Mouse (Mus musculus) lung, postnatal 0 days (tissue): ENCODE data around the gene Zfr. TPM values are rescaled to one million over a fixed set of nuclear protein-coding genes. Genes with fewer than 3 reads are reported as not detected.
A peak's percentile ranks its signal among the peaks of the same experiment; 100 is the strongest.

ENCODE experiments used
- ATAC-seq: fragments of 200-750 bp; cut with Nextera tagmentation; 2 replicates; pipeline ENCODE4 v1.8.0; 2017; ENCODE audit warnings: moderate library complexity
- DNase-seq: peaks from one replicate; pipeline ENCODE4 v3.0.0-alpha.2; 2016; ENCODE audit warnings: low spot score
- H3K27ac ChIP-seq: fragments of 300-500 bp; sonication (generic); 2 replicates; pipeline ENCODE4 v1.5.1; 2014; ENCODE audit warnings: antibody characterized with exemption, mild to moderate bottlenecking, low read length, mixed read lengths
- H3K27me3 ChIP-seq: fragments of 300-500 bp; sonication (generic); replicated peaks from 2 replicates; pipeline ENCODE4 v1.6.1; 2014; ENCODE audit warnings: low read length, mixed read lengths; ENCODE audit not compliant: insufficient read depth
- H3K36me3 ChIP-seq: fragments of 300-500 bp; sonication (generic); 2 replicates; pipeline ENCODE4 v1.6.1; 2014; ENCODE audit warnings: low read length, mixed read lengths; ENCODE audit not compliant: insufficient read depth
- H3K4me1 ChIP-seq: fragments of 300-500 bp; sonication (generic); 2 replicates; pipeline ENCODE4 v1.6.1; 2014; ENCODE audit warnings: antibody characterized with exemption, low read depth, low read length, mixed read lengths; ENCODE audit not compliant: insufficient read depth
- H3K4me2 ChIP-seq: fragments of 300-500 bp; sonication (generic); replicated peaks from 2 replicates; pipeline ENCODE4 v1.6.1; 2014; ENCODE audit warnings: low read depth, mild to moderate bottlenecking, low read length, moderate library complexity, mixed read lengths
- H3K4me3 ChIP-seq: fragments of 300-500 bp; sonication (generic); 2 replicates; pipeline ENCODE4 v1.5.1; 2014; ENCODE audit warnings: low read depth, low read length
- H3K9ac ChIP-seq: fragments of 300-500 bp; sonication (generic); replicated peaks from 2 replicates; pipeline ENCODE4 v1.6.1; 2014; ENCODE audit warnings: low read depth, mild to moderate bottlenecking
- H3K9me3 ChIP-seq: fragments of 300-500 bp; sonication (generic); 2 replicates; pipeline ENCODE4 v1.6.1; 2016; ENCODE audit warnings: low read length, mixed read lengths
- CTCF ChIP-seq: IDR thresholded peaks from 2 replicates; pipeline ENCODE4 v1.5.1; 2016; ENCODE audit warnings: antibody characterized with exemption, mild to moderate bottlenecking
- EP300 ChIP-seq: IDR thresholded peaks from 2 replicates; pipeline ENCODE4 v1.6.1; 2016; ENCODE audit warnings: antibody characterized with exemption, mild to moderate bottlenecking, control low read depth
- WGBS: fragments of 180-500 bp; shearing (Covaris S2); extraction: QIAGEN DNeasy Blood & Tissue Kit; methylation state at CpG from one replicate; pipeline ENCODE4 v1.1.7; 2014; 5-methylcytosine and 5-hydroxymethylcytosine counted together
- polyA plus RNA-seq: library from polyadenylated mRNA; unstranded; fragments of >200 nt; fragmentation: Nextera tagmentation; extraction: Ambion mirVana; gene quantifications from 2 replicates; pipeline ENCODE4 v1.2.1, GENCODE M21; 2015

Zfr gene
- polyA plus RNA-seq, 1 experiment from 2014 or later, result 91.9 TPM

DNA sequence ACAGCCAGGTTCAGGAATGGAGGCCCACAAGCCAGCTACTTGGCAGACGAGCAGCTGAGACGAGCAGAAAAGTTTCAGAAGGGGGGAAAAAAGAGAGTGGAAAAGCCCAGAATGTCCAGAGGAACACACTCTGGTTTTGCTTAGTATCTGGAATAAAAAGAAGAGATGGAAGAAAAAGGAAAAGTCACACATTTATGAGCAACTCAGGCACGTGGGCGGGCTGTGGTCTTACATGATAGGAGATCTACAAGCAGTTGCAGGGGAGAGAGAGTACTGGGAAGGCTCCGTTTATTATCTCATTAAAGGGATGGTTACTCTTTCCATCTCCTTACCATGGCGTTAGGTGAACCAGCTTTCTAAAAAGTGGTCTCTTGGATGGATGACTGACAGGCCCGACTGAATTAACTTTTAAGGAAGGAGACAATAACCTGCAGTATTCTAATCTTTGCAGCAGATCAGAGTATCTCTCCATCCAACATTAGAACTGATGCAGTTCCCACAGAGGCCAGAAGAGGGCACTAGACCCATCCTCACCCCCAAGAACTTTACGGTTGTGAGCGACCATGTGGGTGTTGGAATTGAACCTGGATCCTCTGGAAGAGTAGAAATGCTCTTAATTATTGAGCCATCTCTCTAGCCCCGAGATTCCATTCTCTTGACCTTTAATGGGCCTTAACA, 25.7 kb upstream of the Zfr start:
- Histone ChIP-seq H3K36me3 (no peaks in the 10 kb centered on the region), H3K9me3 (no peaks in the 10 kb centered on the region), H3K9ac (no peak overlapping the region), H3K4me2 (no peak overlapping the region), H3K4me1 (no peaks in the 10 kb centered on the region), H3K4me3 (no peak overlapping the region), H3K27ac (no peak overlapping the region), H3K27me3 (no peaks in the 10 kb centered on the region)
- no peak for TF ChIP-seq EP300
- TF ChIP-seq CTCF, result peak; percentile 87
- ATAC-seq (0 out of 2 replicates have a peak, but pooled peaks have one; percentile 18), DNase-seq (peak; percentile 44)
- 61% methylated on average over 10 of the region's 10 CpGs for WGBS

DNA sequence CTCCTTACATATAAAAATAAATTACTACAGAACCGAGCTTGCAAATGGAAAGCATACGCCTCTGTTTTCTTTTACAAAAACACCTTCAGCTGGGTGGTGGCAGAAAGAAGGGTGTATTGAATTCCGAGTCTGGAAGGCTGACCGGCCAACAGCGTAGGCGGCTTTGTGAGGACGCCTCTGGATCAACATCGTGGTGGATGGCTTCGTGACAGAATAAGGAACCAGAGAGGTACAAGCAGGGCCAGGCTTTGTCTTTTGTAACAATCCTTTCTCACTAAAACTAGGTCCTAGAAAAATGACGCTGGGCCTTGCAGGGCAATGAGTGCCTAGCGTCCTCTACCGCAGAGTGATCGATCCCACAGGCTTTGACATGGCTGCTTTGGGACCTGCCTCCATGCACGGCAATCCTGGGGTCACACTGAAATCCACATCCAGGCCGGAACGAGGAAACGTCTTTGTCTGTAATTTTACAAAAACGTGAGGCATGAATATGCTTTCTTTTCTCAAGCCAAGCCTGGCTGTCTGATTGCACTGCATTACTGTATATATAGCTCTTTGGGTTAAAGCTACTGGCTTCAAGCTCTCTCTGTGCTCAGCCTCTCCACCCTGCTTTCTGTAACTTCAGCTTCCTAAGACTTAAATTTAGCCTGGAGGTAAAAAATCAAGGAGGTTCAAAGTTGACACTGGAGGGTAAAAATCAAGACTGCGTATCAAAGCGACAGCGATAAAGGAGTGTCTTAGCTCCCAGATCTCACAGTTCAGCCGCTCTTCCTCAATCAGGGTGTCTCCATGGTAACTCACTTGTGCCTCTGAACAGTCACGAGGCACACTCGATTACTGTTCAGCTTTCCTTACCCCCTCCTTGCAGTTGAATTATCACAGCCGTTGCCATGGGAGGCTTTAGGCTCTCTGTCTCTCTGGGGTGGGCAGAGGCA, 24.3 kb upstream of the Zfr start:
- Histone ChIP-seq H3K36me3 (no peaks in the 10 kb centered on the region), H3K4me1 (no peaks in the 10 kb centered on the region), H3K9ac (no peak overlapping the region), H3K4me3 (no peak overlapping the region), H3K4me2 (no peak overlapping the region), H3K9me3 (no peaks in the 10 kb centered on the region), H3K27ac (no peak overlapping the region), H3K27me3 (no peaks in the 10 kb centered on the region)
- WGBS, result 75% methylated on average over 25 of the region's 25 CpGs
- DNase-seq, result no peak
- no peak for ATAC-seq
- TF ChIP-seq EP300, result no peak
- no peak for TF ChIP-seq CTCF

DNA sequence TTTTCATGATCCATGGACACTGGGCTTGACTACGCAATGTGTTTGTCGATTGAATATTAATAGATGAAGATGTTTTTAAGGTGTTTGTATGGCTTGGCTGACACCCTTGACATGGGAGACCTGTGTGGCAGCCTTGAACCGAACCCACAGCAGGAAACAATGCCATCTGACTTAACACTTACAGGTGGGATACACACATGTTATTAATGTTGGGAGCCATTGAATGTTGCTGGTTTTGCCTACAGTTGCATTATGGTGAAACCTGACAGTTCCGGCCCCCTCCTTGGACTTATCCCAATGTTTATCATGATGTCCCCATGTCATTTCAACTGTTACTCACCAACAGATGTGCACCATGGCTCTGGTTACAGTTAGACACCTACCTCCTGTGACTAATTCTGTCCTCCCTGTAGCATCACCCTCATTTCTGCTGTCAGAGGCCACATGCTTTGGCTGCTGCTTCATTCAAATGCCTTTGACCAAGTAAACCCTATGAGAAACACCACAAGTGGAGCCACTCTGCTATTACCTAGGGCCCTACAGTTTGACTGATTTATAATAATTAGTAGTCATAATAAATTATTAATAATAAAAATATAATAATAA, 23.6 kb upstream of the Zfr start:
- TF ChIP-seq EP300 (no peak), CTCF (no peak)
- Histone ChIP-seq H3K4me1 (no peaks in the 10 kb centered on the region), H3K27ac (no peak overlapping the region), H3K36me3 (no peaks in the 10 kb centered on the region), H3K27me3 (no peaks in the 10 kb centered on the region), H3K9ac (no peak overlapping the region), H3K4me2 (no peak overlapping the region), H3K9me3 (no peaks in the 10 kb centered on the region), H3K4me3 (no peak overlapping the region)
- WGBS, result 91% methylated on average over 4 of the region's 4 CpGs
- DNase-seq (no peak), ATAC-seq (no peak)

DNA sequence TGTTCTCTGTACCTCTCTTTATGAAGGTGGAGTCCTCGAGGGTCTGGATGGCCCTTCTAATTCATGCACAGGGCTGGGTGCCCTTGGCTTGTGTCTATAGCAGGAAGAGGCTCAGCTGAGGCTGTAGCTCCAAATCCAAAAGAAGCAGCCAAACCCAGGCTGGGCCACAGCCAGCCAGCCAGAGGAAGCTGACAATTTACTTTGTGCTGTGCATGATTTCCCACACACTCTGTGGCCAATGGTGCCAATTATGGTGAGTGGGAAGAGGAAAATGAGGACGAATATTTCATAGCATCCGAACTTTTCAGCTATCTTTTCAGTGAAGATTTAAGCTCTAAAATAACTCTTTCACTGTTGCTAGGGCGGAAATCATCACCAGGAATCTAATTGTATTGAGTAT, 21.2 kb upstream of the Zfr start:
- DNase-seq (no peak), ATAC-seq (no peak)
- Histone ChIP-seq H3K4me1 (no peaks in the 10 kb centered on the region), H3K36me3 (no peaks in the 10 kb centered on the region), H3K27ac (no peak overlapping the region), H3K9ac (no peak overlapping the region), H3K9me3 (no peaks in the 10 kb centered on the region), H3K4me3 (no peak overlapping the region), H3K27me3 (no peaks in the 10 kb centered on the region), H3K4me2 (no peak overlapping the region)
- WGBS, result 69% methylated on average over 4 of the region's 4 CpGs
- no peak for TF ChIP-seq CTCF
- TF ChIP-seq EP300, result no peak

DNA sequence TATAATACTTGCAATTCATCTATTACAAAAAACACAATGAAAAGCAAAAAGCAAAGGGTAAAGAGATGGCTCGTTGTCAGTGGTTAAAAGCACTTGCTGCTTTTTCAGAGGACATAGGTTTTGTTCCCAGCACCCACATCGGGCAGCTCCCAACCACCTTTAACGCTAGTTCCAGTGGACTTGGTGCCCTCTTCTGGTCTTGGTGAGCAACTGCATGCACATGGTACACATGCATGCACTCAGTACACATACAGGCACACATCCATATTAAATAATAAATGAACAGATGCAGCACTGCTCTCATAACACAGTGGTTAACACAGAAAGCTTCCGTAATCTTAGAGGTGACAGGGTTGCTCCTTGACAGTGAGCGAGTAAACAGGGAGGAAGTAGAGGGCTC, 20.3 kb upstream of the Zfr start:
- H3K27ac ChIP-seq, result no peak overlapping the region
- H3K27me3 ChIP-seq, result no peaks in the 10 kb centered on the region
- no peaks in the 10 kb centered on the region for H3K9me3 ChIP-seq
- DNase-seq (no peak), ATAC-seq (no peak)
- H3K9ac ChIP-seq, result no peak overlapping the region
- H3K4me2 ChIP-seq, result no peak overlapping the region
- no peak overlapping the region for H3K4me3 ChIP-seq
- no peaks in the 10 kb centered on the region for H3K36me3 ChIP-seq
- TF ChIP-seq EP300 (no peak), CTCF (peak; percentile 25; the same call in 1 of the 2 replicates)
- 90% methylated on average over 5 of the region's 5 CpGs for WGBS
- no peaks in the 10 kb centered on the region for H3K4me1 ChIP-seq

DNA sequence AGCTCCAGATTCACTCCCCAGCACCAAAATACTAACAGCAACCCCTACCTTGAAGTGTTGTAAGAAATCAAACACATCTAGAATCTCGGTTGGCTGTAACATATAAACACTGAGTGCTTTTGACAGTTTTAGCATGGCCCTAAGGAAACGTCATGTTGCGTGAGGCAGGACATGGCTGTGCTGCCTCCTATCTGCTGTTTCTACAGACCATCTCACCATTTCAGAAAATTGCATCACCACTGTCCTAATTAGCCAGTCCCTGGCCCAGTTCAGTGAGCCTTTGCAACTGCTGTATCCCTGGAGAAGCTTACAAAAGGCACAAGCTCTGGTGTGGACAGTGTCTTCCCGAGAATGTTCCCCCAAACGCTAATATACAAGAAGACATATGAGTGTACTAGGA, 16.7 kb upstream of the Zfr start:
- no peaks in the 10 kb centered on the region for H3K4me1 ChIP-seq
- DNase-seq (peak; percentile 80), ATAC-seq (peak; percentile 82)
- no peak overlapping the region for H3K4me2 ChIP-seq
- H3K9me3 ChIP-seq, result no peaks in the 10 kb centered on the region
- H3K27me3 ChIP-seq, result no peaks in the 10 kb centered on the region
- H3K36me3 ChIP-seq, result no peaks in the 10 kb centered on the region
- no peak for TF ChIP-seq EP300
- peak; percentile 55 for TF ChIP-seq CTCF
- 57% methylated on average over 5 of the region's 5 CpGs for WGBS
- no peak overlapping the region for H3K9ac ChIP-seq
- H3K4me3 ChIP-seq, result no peak overlapping the region
- H3K27ac ChIP-seq, result no peak overlapping the region
